Mouse (Mus musculus): ENCODE measurements at regions not wholly inside any gene's neighbourhood (a gene's known extent, or its start where the extent isn't known, plus 50 kb on each side); places are given as distances from the start of the nearest gene placed in this dataset.

DNA sequence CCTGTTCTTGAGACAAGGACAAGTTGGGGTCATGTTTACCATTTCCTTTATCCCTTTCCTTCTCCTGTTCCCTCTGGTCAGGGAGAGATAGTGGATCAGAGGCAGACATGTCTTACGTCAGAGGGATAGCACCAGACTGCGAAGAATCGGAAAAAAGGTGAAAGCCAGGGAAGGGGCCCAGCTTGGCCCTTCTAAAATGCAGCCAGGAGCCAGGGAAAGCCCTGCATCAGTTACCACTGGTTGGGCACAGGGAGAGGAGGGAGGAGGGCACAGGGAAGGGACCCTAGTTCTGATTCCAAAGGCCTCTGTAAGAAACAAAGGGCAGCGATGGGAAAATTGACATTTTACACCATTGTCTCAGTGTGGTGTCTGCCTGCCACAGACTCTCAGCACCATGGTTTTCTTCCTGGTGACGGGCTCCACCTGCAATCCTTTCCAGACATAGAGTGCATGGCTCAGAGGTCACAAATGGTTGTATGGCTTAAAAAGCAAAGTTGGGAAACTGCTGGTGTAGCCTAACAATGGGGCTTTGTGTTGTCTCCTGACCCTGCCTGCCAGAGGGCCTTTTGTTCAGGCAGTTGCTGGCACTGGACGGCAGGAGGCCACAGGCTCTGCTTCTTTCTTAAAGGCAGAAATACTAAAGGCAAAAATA lies 229.9 kb downstream of the Bcl11a start:
- no peak overlapping the region for H3K9ac ChIP-seq (replicated peaks; ENCODE audit: low read depth, low read length)
- no peak overlapping the region for H3K4me3 ChIP-seq (ENCODE audit: low read depth, low read length)
- 74% methylated on average over 6 of the region's 6 CpGs for WGBS
- H3K9me3 ChIP-seq (replicated peaks; ENCODE audit: control insufficient read depth, low read length): no peaks in the 10 kb centered on the region
- no peaks in the 10 kb centered on the region for H3K27me3 ChIP-seq (ENCODE audit: control insufficient read depth, insufficient read depth, low read length)
- no peak overlapping the region for H3K27ac ChIP-seq (ENCODE audit: low read depth)
- 0 out of 2 replicates have a peak, but pooled peaks cover 6% of the 10 kb centered on the region for H3K4me1 ChIP-seq (ENCODE audit: control insufficient read depth, insufficient read depth)
- H3K4me2 ChIP-seq (ENCODE audit: low read depth, low read length): no peak overlapping the region
- no peak for TF ChIP-seq EP300 (IDR thresholded peaks at IDR 0.05; ENCODE audit: low read depth)
- TF ChIP-seq CTCF (IDR thresholded peaks at IDR 0.05; ENCODE audit: low read depth): no peak
- no peaks in the 10 kb centered on the region for H3K36me3 ChIP-seq (replicated peaks; ENCODE audit: control insufficient read depth, insufficient read depth, low read length)
- DNase-seq (ENCODE audit: low spot score) (no peak), ATAC-seq (ENCODE audit: insufficient read depth, low read depth) (no peak)

- no peaks in the 10 kb centered on the region for H3K36me3 ChIP-seq (replicated peaks; ENCODE audit: control insufficient read depth, insufficient read depth, low read length)
- no peak for TF ChIP-seq CTCF (IDR thresholded peaks at IDR 0.05; ENCODE audit: low read depth)
- no peak for TF ChIP-seq EP300 (IDR thresholded peaks at IDR 0.05; ENCODE audit: low read depth)
- ATAC-seq (ENCODE audit: insufficient read depth, low read depth) (no peak), DNase-seq (ENCODE audit: low spot score) (no peak)
- no peaks in the 10 kb centered on the region for H3K27me3 ChIP-seq (ENCODE audit: control insufficient read depth, insufficient read depth, low read length)
- 0 out of 2 replicates have a peak, but pooled peaks cover 6% of the 10 kb centered on the region for H3K4me1 ChIP-seq (ENCODE audit: control insufficient read depth, insufficient read depth)
- no peak overlapping the region for H3K4me2 ChIP-seq (ENCODE audit: low read depth, low read length)
- no peaks in the 10 kb centered on the region for H3K9me3 ChIP-seq (replicated peaks; ENCODE audit: control insufficient read depth, low read length)
- no peak overlapping the region for H3K27ac ChIP-seq (ENCODE audit: low read depth)
- H3K9ac ChIP-seq (replicated peaks; ENCODE audit: low read depth, low read length): no peak overlapping the region
- H3K4me3 ChIP-seq (ENCODE audit: low read depth, low read length): no peak overlapping the region
- WGBS: 30% methylated on average over 1 of the region's 1 CpGs
Measured at GRCm38 (mm10) chr11:24308253-24308633, 230.4 kb downstream of the Bcl11a start.

DNA sequence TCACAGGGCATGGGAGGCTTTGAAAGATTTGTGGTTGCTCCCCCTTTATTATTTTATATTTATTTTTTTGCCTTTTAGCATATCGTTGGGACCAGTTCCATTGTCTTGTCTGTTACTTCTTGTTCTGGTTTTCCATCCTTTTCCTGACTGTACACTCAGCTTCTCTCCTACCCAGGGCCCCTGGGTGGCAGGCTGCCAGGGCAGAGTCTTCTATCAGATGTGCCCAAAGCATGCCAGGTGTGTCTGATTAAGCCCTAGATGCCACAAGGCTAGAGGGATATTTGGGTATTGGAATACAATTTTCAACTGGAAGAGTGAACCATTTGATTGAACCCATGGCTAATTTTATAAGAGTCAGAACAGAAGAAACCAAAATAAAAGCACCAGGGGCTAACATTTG lies 236.2 kb downstream of the Bcl11a start:
- TF ChIP-seq CTCF (IDR thresholded peaks at IDR 0.05; ENCODE audit: low read depth): no peak
- no peak for TF ChIP-seq EP300 (IDR thresholded peaks at IDR 0.05; ENCODE audit: low read depth)
- WGBS: 61% methylated on average over 1 of the region's 1 CpGs
- Histone ChIP-seq H3K4me3 (ENCODE audit: low read depth, low read length) (no peak overlapping the region), H3K4me1 (ENCODE audit: control insufficient read depth, insufficient read depth) (no peaks in the 10 kb centered on the region), H3K4me2 (ENCODE audit: low read depth, low read length) (no peak overlapping the region), H3K36me3 (replicated peaks; ENCODE audit: control insufficient read depth, insufficient read depth, low read length) (no peaks in the 10 kb centered on the region), H3K9ac (replicated peaks; ENCODE audit: low read depth, low read length) (no peak overlapping the region), H3K27ac (ENCODE audit: low read depth) (no peak overlapping the region), H3K27me3 (ENCODE audit: control insufficient read depth, insufficient read depth, low read length) (no peaks in the 10 kb centered on the region), H3K9me3 (replicated peaks; ENCODE audit: control insufficient read depth, low read length) (no peaks in the 10 kb centered on the region)
- ATAC-seq (ENCODE audit: insufficient read depth, low read depth) (no peak), DNase-seq (ENCODE audit: low spot score) (no peak)

DNA sequence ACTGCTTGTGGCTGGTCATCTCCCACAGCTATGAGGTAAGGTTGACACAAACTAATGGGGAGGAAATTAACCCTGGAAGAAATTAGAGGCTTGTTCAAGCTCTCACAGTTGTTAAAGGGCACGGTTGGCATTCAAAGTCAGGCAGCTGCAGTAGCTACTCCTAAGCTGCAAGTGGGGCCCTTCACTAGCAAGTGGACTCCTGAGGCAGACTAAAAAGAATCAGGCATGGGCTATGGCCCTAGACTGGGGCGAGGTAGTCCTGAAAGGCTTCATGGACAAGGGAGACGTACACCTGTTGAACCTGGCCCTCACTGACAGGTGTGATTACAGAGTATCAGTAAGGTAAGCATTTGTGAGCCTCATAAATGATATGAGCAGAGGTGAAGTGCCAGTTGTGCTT lies 237.7 kb downstream of the Bcl11a start:
- no peak for DNase-seq (ENCODE audit: low spot score)
- no peaks in the 10 kb centered on the region for H3K4me1 ChIP-seq (ENCODE audit: control insufficient read depth, insufficient read depth)
- ATAC-seq (ENCODE audit: insufficient read depth, low read depth): no peak
- no peak overlapping the region for H3K27ac ChIP-seq (ENCODE audit: low read depth)
- H3K4me2 ChIP-seq (ENCODE audit: low read depth, low read length): no peak overlapping the region
- no peak overlapping the region for H3K9ac ChIP-seq (replicated peaks; ENCODE audit: low read depth, low read length)
- no peak for TF ChIP-seq EP300 (IDR thresholded peaks at IDR 0.05; ENCODE audit: low read depth)
- no peak for TF ChIP-seq CTCF (IDR thresholded peaks at IDR 0.05; ENCODE audit: low read depth)
- H3K27me3 ChIP-seq (ENCODE audit: control insufficient read depth, insufficient read depth, low read length): no peaks in the 10 kb centered on the region
- no peaks in the 10 kb centered on the region for H3K9me3 ChIP-seq (replicated peaks; ENCODE audit: control insufficient read depth, low read length)
- H3K4me3 ChIP-seq (ENCODE audit: low read depth, low read length): no peak overlapping the region
- WGBS: 80% methylated on average over 3 of the region's 3 CpGs
- H3K36me3 ChIP-seq (replicated peaks; ENCODE audit: control insufficient read depth, insufficient read depth, low read length): no peaks in the 10 kb centered on the region

DNA sequence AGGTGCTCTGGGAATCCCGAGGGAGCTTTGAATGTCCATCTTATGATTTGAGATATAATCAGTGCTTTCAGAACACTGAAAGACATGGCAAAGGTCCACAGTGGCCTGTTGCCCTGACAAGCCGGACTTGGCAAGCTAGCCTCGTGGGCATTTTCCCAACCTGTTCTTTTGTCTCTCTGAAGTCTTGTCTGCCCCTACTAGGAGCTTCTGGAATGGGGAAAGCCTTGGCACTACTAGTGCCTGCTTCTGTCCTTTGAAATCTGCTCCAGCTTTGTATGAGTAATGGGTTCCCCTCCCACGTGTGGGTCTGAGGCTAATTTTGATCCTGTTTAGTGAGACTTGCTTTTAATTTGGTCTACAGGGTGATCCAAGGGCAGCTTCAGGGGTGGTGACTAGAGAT lies 238.3 kb downstream of the Bcl11a start:
- no peaks in the 10 kb centered on the region for H3K9me3 ChIP-seq (replicated peaks; ENCODE audit: control insufficient read depth, low read length)
- TF ChIP-seq EP300 (IDR thresholded peaks at IDR 0.05; ENCODE audit: low read depth) (no peak), CTCF (IDR thresholded peaks at IDR 0.05; ENCODE audit: low read depth) (no peak)
- WGBS: 64% methylated on average over 4 of the region's 4 CpGs
- no peaks in the 10 kb centered on the region for H3K36me3 ChIP-seq (replicated peaks; ENCODE audit: control insufficient read depth, insufficient read depth, low read length)
- H3K4me3 ChIP-seq (ENCODE audit: low read depth, low read length): no peak overlapping the region
- no peak overlapping the region for H3K27ac ChIP-seq (ENCODE audit: low read depth)
- no peaks in the 10 kb centered on the region for H3K27me3 ChIP-seq (ENCODE audit: control insufficient read depth, insufficient read depth, low read length)
- H3K9ac ChIP-seq (replicated peaks; ENCODE audit: low read depth, low read length): no peak overlapping the region
- H3K4me2 ChIP-seq (ENCODE audit: low read depth, low read length): no peak overlapping the region
- ATAC-seq (ENCODE audit: insufficient read depth, low read depth) (no peak), DNase-seq (ENCODE audit: low spot score) (no peak)
- H3K4me1 ChIP-seq (ENCODE audit: control insufficient read depth, insufficient read depth): no peaks in the 10 kb centered on the region
